In genomic region chr5:100085097-100085496, GRCm38 (mm10) we compare ENCODE assay signal across 13 mouse cellular contexts. TPM values are rescaled to one million over a fixed set of nuclear protein-coding genes. Genes with fewer than 3 reads are reported as not detected.
DNase-seq lines count a peak whose midpoint lies in the region; ATAC-seq and TF ChIP-seq lines count a peak whose summit lies in the region.
"Had no signal": no experiment of that assay in that cellular context is flagged by ENCODE, and none has a peak within 500 bp of the region (broad histone marks: within the 10 kb centered on the region; RNA-seq: fewer than 3 reads in every experiment).

No protein-coding gene starts in this region.

- no peak for TF ChIP-seq POLR2A in cortical plate, adult 2 months (IDR thresholded peaks at IDR 0.05; ENCODE audit: extremely low read depth, insufficient read depth, low read length)

- no peaks in the 10 kb centered on the region for H3K36me3 ChIP-seq in hindbrain, embryonic 12.5 days
- no peaks in the 10 kb centered on the region for H3K36me3 ChIP-seq in hindbrain, embryonic 11.5 days (ENCODE audit: control insufficient read depth, insufficient read depth, low read length)
- no peaks in the 10 kb centered on the region for H3K36me3 ChIP-seq in midbrain, embryonic 14.5 days (ENCODE audit: control insufficient read depth, insufficient read depth, low read length)
- H3K36me3 ChIP-seq: limb, embryonic 13.5 days had no signal

- H3K9ac ChIP-seq in hindbrain, embryonic 12.5 days: no peak overlapping the region
- no peak overlapping the region for H3K9ac ChIP-seq in hindbrain, embryonic 11.5 days (ENCODE audit: low read depth, low read length)
- H3K9ac ChIP-seq in midbrain, embryonic 14.5 days (replicated peaks; ENCODE audit: low read length): no peak overlapping the region
- H3K9ac ChIP-seq: limb, embryonic 13.5 days had no signal

- 77% methylated on average over 8 of the region's 8 CpGs for WGBS in hindbrain, embryonic 12.5 days
- WGBS in hindbrain, embryonic 11.5 days: 90% methylated on average over 8 of the region's 8 CpGs
- 74% methylated on average over 8 of the region's 8 CpGs for WGBS in midbrain, embryonic 14.5 days

- 0 out of 2 replicates have a peak overlapping the region, but pooled peaks have one; percentile 12 for H3K27ac ChIP-seq in hindbrain, embryonic 12.5 days
- no peak overlapping the region for H3K27ac ChIP-seq in hindbrain, embryonic 11.5 days (ENCODE audit: low read depth, low read length)
- H3K27ac ChIP-seq in cortical plate, adult 2 months (ENCODE audit: insufficient read depth, low read length): 0 out of 2 replicates have a peak overlapping the region, but pooled peaks have one; percentile 9
- H3K27ac ChIP-seq in midbrain, embryonic 14.5 days (replicated peaks; ENCODE audit: low read depth, low read length): no peak overlapping the region; the same call in 1 of the 2 replicates
- H3K27ac ChIP-seq: kidney, postnatal 0 days had no signal

- H3K4me2 ChIP-seq in hindbrain, embryonic 12.5 days (replicated peaks): no peak overlapping the region
- H3K4me2 ChIP-seq in hindbrain, embryonic 11.5 days (replicated peaks; ENCODE audit: low read depth, low read length): no peak overlapping the region
- no peak overlapping the region for H3K4me2 ChIP-seq in midbrain, embryonic 14.5 days (ENCODE audit: low read length)
- H3K4me2 ChIP-seq: limb, embryonic 13.5 days had no signal

- no peak for DNase-seq in hindbrain, embryonic 11.5 days (ENCODE audit: low spot score)
- peak; percentile 45 for DNase-seq in lung, postnatal 10 days
- no peak for DNase-seq in lung, postnatal 25 days (ENCODE audit: low spot score)
- peak; percentile 51 for DNase-seq in midbrain, embryonic 14.5 days
- no peak for DNase-seq in spleen, postnatal 10 days (ENCODE audit: low spot score in 2 of 2)
- no peak for DNase-seq in cerebellum, adult 11 months
- DNase-seq: cerebellum, adult 9-10 months; thymus, postnatal 4 days had no signal

- peaks cover 10% of the 10 kb centered on the region; the same call in 1 of the 2 replicates for H3K4me1 ChIP-seq in hindbrain, embryonic 12.5 days
- H3K4me1 ChIP-seq in hindbrain, embryonic 11.5 days (replicated peaks; ENCODE audit: control insufficient read depth, insufficient read depth, low read length): no peaks in the 10 kb centered on the region
- peaks cover 3% of the 10 kb centered on the region for H3K4me1 ChIP-seq in cortical plate, adult 2 months (ENCODE audit: control insufficient read depth, insufficient read depth, low read length)
- H3K4me1 ChIP-seq in midbrain, embryonic 14.5 days (ENCODE audit: control insufficient read depth, insufficient read depth, low read length): no peaks in the 10 kb centered on the region

- H3K27me3 ChIP-seq in hindbrain, embryonic 12.5 days: no peaks in the 10 kb centered on the region
- no peaks in the 10 kb centered on the region for H3K27me3 ChIP-seq in hindbrain, embryonic 11.5 days (ENCODE audit: control insufficient read depth, insufficient read depth, low read length)
- no peaks in the 10 kb centered on the region for H3K27me3 ChIP-seq in midbrain, embryonic 14.5 days (ENCODE audit: control insufficient read depth, insufficient read depth, low read length)
- H3K27me3 ChIP-seq: limb, embryonic 13.5 days had no signal

- H3K9me3 ChIP-seq in hindbrain, embryonic 12.5 days (replicated peaks): no peaks in the 10 kb centered on the region
- no peaks in the 10 kb centered on the region for H3K9me3 ChIP-seq in hindbrain, embryonic 11.5 days (ENCODE audit: control insufficient read depth, low read length)
- no peaks in the 10 kb centered on the region for H3K9me3 ChIP-seq in midbrain, embryonic 14.5 days (ENCODE audit: control insufficient read depth, low read length)
- H3K9me3 ChIP-seq: limb, embryonic 13.5 days had no signal

- no peak for ATAC-seq in hindbrain, embryonic 12.5 days (ENCODE audit: low FRiP score)
- no peak for ATAC-seq in hindbrain, embryonic 11.5 days (ENCODE audit: low FRiP score)
- no peak for ATAC-seq in midbrain, embryonic 14.5 days (ENCODE audit: low FRiP score, low TSS enrichment)
- ATAC-seq: activated CD4-positive, CD25-positive, alpha-beta regulatory T cell, adult 4 months had no signal

- no peak overlapping the region for H3K4me3 ChIP-seq in hindbrain, embryonic 12.5 days
- no peak overlapping the region for H3K4me3 ChIP-seq in hindbrain, embryonic 11.5 days (ENCODE audit: low read depth, low read length)
- no peak overlapping the region for H3K4me3 ChIP-seq in cortical plate, adult 2 months (ENCODE audit: insufficient read depth, low read length)
- H3K4me3 ChIP-seq in midbrain, embryonic 14.5 days (replicated peaks; ENCODE audit: low read depth, low read length): no peak overlapping the region
- H3K4me3 ChIP-seq: limb, embryonic 13.5 days had no signal

- TF ChIP-seq CTCF in cortical plate, adult 2 months (IDR thresholded peaks at IDR 0.05; ENCODE audit: extremely low read depth, insufficient read depth, low read length): no peak

RNA-seq across cellular contexts. Expression of gene Enoph1, which starts 45.3 kb away (rescaled TPM):
- polyA plus RNA-seq in hindbrain, embryonic 12.5 days (2016; fragmentation: Nextera tagmentation; extraction: Ambion mirVana): 38.0 and 39.2 TPM in 2 replicates
- 47.6 and 48.8 TPM in 2 replicates for polyA plus RNA-seq in hindbrain, embryonic 11.5 days (2014; fragmentation: Nextera tagmentation; extraction: Ambion mirVana)
- 78.2 and 79.1 TPM in 2 replicates for polyA plus RNA-seq in cortical plate, adult 2 months (2012; rRNA removed)
- 43.4 and 49.4 TPM in 2 replicates for polyA plus RNA-seq in midbrain, embryonic 14.5 days (2014; fragmentation: Nextera tagmentation; extraction: Ambion mirVana)

RNA-seq across cellular contexts. Expression of gene Hnrnpdl, which starts 45.6 kb away (rescaled TPM):
- 258 and 273 TPM in 2 replicates for polyA plus RNA-seq in hindbrain, embryonic 12.5 days (2016; fragmentation: Nextera tagmentation; extraction: Ambion mirVana)
- 268 and 286 TPM in 2 replicates for polyA plus RNA-seq in hindbrain, embryonic 11.5 days (2014; fragmentation: Nextera tagmentation; extraction: Ambion mirVana)
- 260 and 286 TPM in 2 replicates for polyA plus RNA-seq in cortical plate, adult 2 months (2012; rRNA removed)
- polyA plus RNA-seq in midbrain, embryonic 14.5 days (2014; fragmentation: Nextera tagmentation; extraction: Ambion mirVana): 268 and 279 TPM in 2 replicates

Comparison
In these comparisons a context has a peak if more than half of its experiments do, and no peak if none do; other contexts are left out.
1. H3K27ac ChIP-seq: peak in hindbrain, embryonic 12.5 days (single experiment) and cortical plate, adult 2 months (single experiment); none in hindbrain, embryonic 11.5 days (single experiment) and midbrain, embryonic 14.5 days (single experiment).
2. DNase-seq: peak in lung, postnatal 10 days (single experiment) and midbrain, embryonic 14.5 days (single experiment); none in hindbrain, embryonic 11.5 days (single experiment), lung, postnatal 25 days (single experiment), spleen, postnatal 10 days (0 of 2) and cerebellum, adult 11 months (single experiment).